Mouse (Mus musculus): ENCODE measurements at regions not wholly inside any gene's neighbourhood (a gene's known extent, or its start where the extent isn't known, plus 50 kb on each side); places are given as distances from the start of the nearest gene placed in this dataset.

DNA sequence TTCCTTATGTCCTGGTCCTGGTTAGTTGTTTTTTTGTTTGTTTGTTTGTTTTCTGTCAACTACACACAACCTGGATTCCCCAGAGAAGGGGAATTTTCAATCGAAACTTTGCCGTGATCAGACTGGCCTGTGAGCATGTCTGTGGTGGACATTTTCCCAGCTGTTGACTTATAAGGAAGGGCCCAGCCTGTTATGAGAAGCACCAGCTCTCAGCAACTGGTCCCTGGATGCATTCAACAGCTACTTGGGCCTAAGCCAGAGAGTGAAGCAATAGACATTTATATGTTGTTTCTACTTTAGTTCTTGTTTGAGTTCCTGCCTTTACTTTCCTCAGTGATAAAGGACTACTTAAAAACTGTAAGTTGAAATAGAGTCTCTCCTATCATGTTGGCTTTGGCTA, 309.0 kb downstream of the Btg1 start:
- TF ChIP-seq CTCF (IDR thresholded peaks at IDR 0.05; ENCODE audit: low read depth, low read length) (no peak), EP300 (IDR thresholded peaks at IDR 0.05; ENCODE audit: insufficient read depth, low read depth, low read length) (no peak), POLR2A (IDR thresholded peaks at IDR 0.05; ENCODE audit: insufficient read depth, low read length) (no peak)
